Mouse (Mus musculus): ENCODE results near the gene Fsd1l.

GRCm38 (mm10) chr4:53713704-53714050, 82.4 kb downstream of the Fsd1l start, which contains the start of gene Fktn:
- TF ChIP-seq CTCF (IDR thresholded peaks at IDR 0.05; ENCODE audit: control insufficient read depth, insufficient read depth, low read length) (no peak), POLR2A (IDR thresholded peaks at IDR 0.05; ENCODE audit: borderline replicate concordance, control insufficient read depth, low read depth, low read length) (no peak)
